Mouse (Mus musculus): ENCODE measurements around the gene Tmem86a.

Gene Tmem86a

GRCm38 (mm10) chr7:47027520-47027919 lies 22.9 kb upstream of the Tmem86a start:
- no peak for DNase-seq (ENCODE audit: inconsistent ontology term)

DNA sequence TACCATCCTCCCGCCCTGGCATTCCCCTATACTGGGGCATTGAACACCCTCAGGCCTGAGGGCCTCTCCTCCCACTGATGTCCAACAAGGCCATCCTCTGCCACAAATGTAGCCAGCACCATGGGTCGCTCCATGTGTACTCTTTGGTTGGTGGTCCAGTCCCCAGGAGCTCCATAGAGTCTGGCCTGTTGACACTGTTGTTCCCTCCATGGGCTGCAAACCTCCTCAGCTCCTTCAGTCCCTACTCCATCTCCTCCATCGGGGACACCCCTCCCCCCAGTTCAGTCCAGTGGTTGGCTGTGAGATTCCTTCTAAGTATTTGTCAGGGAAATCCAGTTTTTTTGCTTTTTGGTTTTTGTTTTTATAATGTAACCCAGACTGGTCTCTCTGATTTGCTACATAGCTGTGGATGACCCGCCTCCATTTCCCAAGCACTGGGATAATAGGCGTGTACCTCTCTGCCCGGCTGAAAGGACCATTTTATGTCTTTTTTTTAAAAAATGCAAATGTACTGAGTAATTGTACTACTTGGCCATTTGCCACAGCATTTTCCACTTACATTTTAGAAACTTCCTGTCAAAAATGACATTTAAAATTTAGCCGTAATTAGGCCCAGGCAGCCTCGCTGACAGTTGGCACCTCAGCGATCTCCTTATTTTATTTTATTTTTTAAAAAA lies 19.7 kb upstream of the Tmem86a start:
- DNase-seq (ENCODE audit: inconsistent ontology term) = no peak

GRCm38 (mm10) chr7:47031371-47031770 lies 19.0 kb upstream of the Tmem86a start:
- DNase-seq (ENCODE audit: inconsistent ontology term) = no peak

DNA sequence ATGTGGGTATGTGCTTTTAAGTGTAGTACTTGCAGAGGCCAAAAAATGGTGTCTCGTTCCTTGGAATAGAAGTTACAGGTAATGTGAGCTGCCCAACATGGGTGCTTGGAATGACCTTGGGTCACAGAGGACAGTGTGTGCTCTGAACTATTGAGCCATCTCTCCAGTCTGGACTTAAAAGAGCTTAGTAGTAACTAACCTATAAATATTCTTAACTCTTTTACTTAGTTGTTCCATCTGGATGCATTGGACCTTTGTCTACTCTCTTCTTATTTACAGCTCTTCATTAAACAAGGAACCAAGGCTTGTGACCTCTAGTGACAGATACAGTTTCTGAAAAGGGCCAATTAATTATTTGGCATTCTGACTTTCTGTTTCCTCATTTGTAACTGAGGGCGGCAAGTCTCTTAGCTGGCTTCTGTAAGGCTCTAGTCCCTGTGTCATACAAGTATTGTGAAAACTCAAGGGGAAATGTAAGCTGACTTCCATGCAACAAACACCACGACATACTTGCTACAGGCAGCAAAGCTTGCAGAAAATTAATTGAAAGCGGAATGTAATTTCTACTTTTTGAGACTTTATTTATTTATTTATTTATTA lies 15.5 kb upstream of the Tmem86a start:
- DNase-seq (ENCODE audit: inconsistent ontology term) = no peak

DNA sequence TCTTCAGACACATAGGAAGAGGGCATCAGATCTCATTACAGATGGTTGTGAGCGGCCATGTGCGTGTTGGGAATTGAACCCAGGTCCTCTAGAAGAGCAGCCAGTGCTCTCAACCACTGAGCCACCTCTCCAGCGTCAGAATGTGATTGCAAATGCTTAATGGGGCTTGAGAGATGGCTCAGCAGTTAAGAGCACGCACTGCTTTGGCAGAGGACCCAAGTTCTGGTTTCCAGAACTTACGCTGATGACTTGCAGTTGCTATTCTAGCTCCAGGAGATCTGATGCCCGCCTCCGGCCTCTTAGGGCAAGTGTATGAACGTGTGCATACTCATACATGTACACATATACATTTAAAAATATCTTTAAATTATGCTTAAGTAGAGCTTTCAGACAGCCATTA lies 15.0 kb upstream of the Tmem86a start:
- DNase-seq (ENCODE audit: inconsistent ontology term) = no peak

DNA sequence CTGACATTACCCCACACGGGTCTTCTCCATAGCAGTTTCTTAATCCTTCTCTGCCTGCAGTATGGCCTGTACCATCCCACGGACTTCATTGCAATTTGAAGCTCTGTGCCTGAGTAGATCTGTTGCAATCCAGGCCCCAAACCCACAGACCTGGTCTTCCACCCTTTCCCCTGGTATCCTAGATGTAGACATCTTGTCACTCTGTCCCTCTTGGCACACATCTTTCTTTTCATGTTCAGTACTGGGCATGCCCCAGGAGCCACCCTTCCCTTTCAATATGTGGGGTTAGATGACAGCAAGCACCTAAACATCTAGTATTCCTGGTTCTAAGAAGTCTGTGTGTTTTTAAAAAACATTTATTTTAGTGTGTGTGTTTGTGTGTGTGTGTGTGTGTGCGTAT lies 8.7 kb upstream of the Tmem86a start:
- no peak for DNase-seq (ENCODE audit: inconsistent ontology term)

DNA sequence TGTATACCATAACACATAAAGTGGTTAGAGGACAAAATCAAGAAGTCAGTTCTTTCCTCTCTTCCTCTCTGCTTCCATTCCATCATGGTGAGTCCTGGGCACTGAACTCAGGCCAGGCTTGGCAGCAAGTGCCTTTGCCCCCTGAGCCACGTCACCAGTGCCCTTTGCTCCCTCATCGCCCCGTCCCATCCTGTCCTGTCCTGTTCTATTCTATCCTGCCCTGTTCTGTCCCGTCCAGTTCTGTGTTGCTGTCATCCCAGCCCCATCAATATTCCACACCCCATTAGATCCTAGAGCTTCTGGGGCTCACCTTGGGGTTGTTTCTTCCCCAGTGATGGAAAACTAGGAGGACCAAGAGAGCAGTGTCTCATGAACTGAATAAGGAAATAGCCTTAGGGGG lies 8.3 kb upstream of the Tmem86a start:
- no peak for DNase-seq (ENCODE audit: inconsistent ontology term)

DNA sequence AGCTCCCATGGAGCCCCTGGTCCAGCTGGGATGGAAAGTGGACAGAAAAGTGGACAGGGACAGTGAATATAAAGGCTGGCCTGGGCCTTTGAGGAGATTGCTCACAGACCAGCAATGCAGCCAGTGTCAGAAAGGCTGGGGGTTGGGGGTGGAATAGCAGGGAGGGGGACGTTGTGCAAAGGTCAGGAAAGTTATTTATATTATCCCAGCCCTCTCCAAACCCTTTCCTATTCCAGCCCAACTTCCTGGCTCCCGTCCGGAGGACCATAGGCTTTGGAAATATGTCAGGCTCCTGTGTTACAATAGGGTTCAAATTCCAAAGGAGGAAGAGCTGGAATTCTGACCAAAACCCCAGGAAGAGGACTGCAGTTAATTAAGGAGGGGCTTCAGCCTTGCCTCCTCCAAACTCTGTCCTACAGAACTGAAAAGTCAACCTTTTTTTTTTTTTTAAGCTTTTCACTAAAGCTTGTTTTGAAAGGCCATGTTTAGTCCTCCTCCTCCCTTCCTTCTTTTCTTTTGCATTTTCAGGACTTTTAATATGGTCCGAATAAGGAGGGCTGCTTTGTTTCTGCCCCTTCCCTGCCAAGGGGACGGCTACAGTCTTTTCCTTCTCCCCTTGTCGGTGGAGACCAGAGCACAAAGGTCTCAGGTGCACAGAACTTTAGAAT lies 7.4 kb upstream of the Tmem86a start:
- no peak for DNase-seq (ENCODE audit: inconsistent ontology term)

DNA sequence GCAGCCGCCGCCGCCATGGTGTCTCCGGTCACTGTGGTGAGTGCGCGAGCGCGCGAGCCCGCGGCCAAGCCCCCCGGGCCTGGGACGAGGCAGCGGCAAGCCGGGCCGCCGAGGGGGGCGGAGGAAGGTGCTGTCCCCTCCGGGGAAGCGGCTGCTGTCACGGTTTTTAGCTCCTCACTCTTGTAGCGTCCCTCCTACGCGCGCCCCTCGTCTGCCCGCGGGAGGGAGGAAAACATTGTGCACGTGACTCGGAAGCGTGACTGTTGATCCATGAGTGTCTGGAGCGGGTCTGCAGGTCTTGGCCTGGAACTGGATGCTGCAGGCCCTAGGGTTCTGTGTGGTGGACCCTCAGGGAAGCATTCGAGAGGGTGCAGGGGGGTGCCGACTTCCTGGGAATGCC lies 365 bp downstream of the Tmem86a start:
- DNase-seq (ENCODE audit: inconsistent ontology term) = no peak

GRCm38 (mm10) chr7:47051404-47052151 lies 1.2 kb downstream of the Tmem86a start:
- no peak for DNase-seq (ENCODE audit: inconsistent ontology term)

DNA sequence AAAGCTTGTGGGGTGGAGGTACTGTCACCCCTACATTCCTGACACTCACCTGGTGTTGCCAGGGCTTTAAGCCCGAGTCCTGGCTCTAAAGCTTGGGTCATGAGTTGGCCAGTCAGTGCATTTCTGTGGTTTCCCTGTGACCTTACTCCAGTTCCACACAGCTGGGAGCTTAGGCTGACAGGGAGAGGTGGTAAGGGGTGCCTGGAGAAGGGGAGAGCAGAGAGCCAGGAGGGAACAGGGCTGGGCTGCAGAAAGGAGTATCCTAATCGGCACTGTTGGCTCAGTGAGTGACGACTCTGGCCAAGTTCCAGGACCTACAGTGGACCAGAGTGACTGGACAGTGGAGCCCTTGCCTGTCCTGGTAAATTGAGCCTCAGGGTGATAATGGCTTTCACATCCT lies 1.9 kb downstream of the Tmem86a start:
- peak; percentile 56 for DNase-seq (ENCODE audit: inconsistent ontology term)

- no peak for DNase-seq (ENCODE audit: inconsistent ontology term)
Observed at GRCm38 (mm10) chr7:47053287-47053686, 2.9 kb downstream of the Tmem86a start.

GRCm38 (mm10) chr7:47054666-47055065 lies 4.3 kb downstream of the Tmem86a start:
- DNase-seq (ENCODE audit: inconsistent ontology term) = no peak

- no peak for DNase-seq (ENCODE audit: inconsistent ontology term)
Observed at GRCm38 (mm10) chr7:47055744-47056143, 5.3 kb downstream of the Tmem86a start.

- no peak for DNase-seq (ENCODE audit: inconsistent ontology term)
Observed at GRCm38 (mm10) chr7:47056273-47056672, 5.9 kb downstream of the Tmem86a start.

GRCm38 (mm10) chr7:47059339-47059738 lies 8.9 kb downstream of the Tmem86a start:
- no peak for DNase-seq (ENCODE audit: inconsistent ontology term)

DNA sequence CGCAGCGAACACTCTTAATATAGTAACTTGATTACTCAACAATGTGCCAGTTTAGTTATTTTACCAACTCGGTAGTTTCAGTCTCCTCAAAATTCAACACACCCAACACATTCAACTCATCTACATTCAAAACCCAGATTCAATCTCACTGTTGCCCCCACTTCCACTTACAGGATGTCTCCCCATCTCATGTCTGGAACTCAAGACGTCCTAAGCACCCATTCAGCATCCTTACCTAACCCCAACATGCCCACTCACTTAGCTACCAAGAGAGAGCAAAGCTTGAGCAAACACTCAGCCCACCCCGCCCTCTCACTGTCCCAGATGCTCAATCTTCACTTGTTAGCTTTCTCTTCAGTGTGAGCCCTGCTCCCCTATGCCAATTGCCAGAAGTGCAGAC lies 11.2 kb downstream of the Tmem86a start:
- no peak for DNase-seq (ENCODE audit: inconsistent ontology term)

GRCm38 (mm10) chr7:47066942-47067341 lies 16.5 kb downstream of the Tmem86a start:
- no peak for DNase-seq (ENCODE audit: inconsistent ontology term)

GRCm38 (mm10) chr7:47067879-47068278 lies 17.5 kb downstream of the Tmem86a start:
- no peak for DNase-seq (ENCODE audit: inconsistent ontology term)

DNA sequence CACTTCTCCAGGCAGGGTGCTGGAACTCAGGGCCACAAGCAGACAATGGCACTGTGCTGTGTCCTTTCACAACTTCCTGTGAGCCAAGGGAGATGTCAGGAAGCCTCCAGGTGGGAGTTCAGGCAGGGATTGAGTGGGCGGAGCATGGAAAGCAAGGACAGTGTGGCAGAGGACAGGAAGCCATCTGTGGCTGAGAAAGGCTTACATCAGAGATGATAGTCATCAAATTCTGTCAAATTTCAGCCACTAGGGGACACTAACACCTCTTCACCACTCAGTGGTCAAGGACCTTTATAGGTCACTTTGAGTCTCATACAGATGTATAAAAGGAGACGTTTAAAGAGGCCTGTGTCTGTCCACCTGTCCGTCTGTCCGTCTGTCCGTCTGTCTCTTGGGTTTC lies 22.1 kb downstream of the Tmem86a start:
- no peak for DNase-seq (ENCODE audit: inconsistent ontology term)

DNA sequence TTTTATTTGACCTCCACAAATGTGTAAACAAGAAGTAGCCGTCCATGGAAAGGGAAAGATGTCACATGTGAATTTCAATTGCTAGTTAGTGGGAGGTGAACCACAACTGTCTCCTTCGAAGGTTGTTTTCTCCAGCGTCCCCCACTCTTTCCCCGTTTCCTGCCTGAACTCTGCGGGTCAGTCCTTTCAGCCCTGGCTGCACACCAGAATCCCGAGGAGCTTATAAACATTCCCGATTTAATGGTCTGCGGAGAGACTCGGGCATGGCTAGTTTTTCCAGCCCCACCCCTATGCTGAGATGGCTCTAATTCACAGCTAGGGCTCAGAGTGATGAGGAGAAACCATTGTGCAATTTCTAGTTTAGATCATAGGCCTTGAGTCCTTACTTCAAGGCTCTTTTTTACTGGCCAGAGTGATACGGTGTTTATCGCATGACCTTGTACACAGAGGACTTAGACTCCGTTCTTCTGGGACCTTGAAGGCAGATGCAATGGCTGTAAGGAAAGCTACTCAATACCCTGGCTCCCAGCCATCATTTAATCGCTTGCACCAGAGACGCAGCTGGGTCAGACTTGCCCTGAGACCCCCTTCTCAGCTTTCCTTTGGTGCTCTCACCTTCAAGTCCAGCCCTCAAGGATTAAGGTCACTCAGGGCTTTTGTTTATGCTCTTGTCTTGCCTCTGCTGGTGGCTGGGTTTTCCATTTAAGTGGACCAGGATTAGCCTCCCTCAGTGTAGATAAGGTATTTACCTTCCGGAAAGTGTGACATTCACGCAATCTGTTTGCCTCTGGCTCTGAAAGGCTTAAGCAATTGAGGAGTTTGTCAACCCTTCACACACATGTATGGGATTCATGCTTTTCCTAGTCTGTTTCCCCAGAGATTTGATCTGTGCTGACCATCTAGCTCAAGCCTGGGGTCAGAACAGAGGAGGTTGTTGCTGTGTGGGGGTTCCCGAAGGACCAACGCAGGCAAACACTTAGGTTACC lies 23.4 kb downstream of the Tmem86a start:
- DNase-seq (ENCODE audit: inconsistent ontology term) = no peak

Measured in Muller cell, postnatal 12 days (primary cell).